Mouse (Mus musculus): ENCODE measurements at regions not wholly inside any gene's neighbourhood (a gene's known extent, or its start where the extent isn't known, plus 50 kb on each side); places are given as distances from the start of the nearest gene placed in this dataset.
"Not testable (repeated sequence)": the region's sequence is repeated elsewhere in the genome, so short reads cannot be mapped to it uniquely, and the experiment has no call there.

GRCm38 (mm10) chr14:53961426-53961825 lies 292.5 kb downstream of the Dad1 start:
- not testable (repeated sequence) for H3K36me3 ChIP-seq; H3K27me3 ChIP-seq; ATAC-seq (ENCODE audit: insufficient number of reproducible peaks, insufficient read depth, low FRiP score, low TSS enrichment); H3K9me3 ChIP-seq; H3K9ac ChIP-seq; H3K4me2 ChIP-seq (replicated peaks); H3K4me3 ChIP-seq; H3K4me1 ChIP-seq; H3K27ac ChIP-seq
- 75% methylated on average over 11 of the region's 11 CpGs for WGBS

- H3K36me3 ChIP-seq, result no peaks in the 10 kb centered on the region
- no peak overlapping the region for H3K9ac ChIP-seq
- no peaks in the 10 kb centered on the region for H3K4me1 ChIP-seq
- no peak overlapping the region for H3K27ac ChIP-seq
- H3K9me3 ChIP-seq, result no peaks in the 10 kb centered on the region
- H3K4me3 ChIP-seq, result no peak overlapping the region
- H3K27me3 ChIP-seq, result no peaks in the 10 kb centered on the region
- H3K4me2 ChIP-seq (replicated peaks), result no peak overlapping the region
- WGBS, result 72% methylated on average over 7 of the region's 7 CpGs
- ATAC-seq (ENCODE audit: insufficient number of reproducible peaks, insufficient read depth, low FRiP score, low TSS enrichment), result no peak
Observed at GRCm38 (mm10) chr14:53960779-53961178, 293.1 kb downstream of the Dad1 start.

GRCm38 (mm10) chr14:53935791-53936231 lies 318.1 kb downstream of the Dad1 start:
- not testable (repeated sequence) for H3K36me3 ChIP-seq; H3K4me2 ChIP-seq (replicated peaks); H3K9ac ChIP-seq; H3K4me3 ChIP-seq; ATAC-seq (ENCODE audit: insufficient number of reproducible peaks, insufficient read depth, low FRiP score, low TSS enrichment); H3K27me3 ChIP-seq; H3K9me3 ChIP-seq; H3K27ac ChIP-seq; H3K4me1 ChIP-seq
- 94% methylated on average over 29 of the region's 29 CpGs for WGBS

- WGBS, result 94% methylated on average over 13 of the region's 13 CpGs
- H3K27me3 ChIP-seq; ATAC-seq (ENCODE audit: insufficient number of reproducible peaks, insufficient read depth, low FRiP score, low TSS enrichment): not testable (repeated sequence)
Observed at GRCm38 (mm10) chr14:53935336-53935735, 318.6 kb downstream of the Dad1 start.

GRCm38 (mm10) chr14:53910871-53911270 lies 343.0 kb downstream of the Dad1 start:
- no peaks in the 10 kb centered on the region for H3K36me3 ChIP-seq

More at GRCm38 (mm10) chr14:53935336-53935735, 318.6 kb downstream of the Dad1 start:
- not testable (repeated sequence) for H3K27ac ChIP-seq; H3K36me3 ChIP-seq; H3K4me1 ChIP-seq; H3K4me3 ChIP-seq; H3K4me2 ChIP-seq (replicated peaks); H3K9ac ChIP-seq; H3K9me3 ChIP-seq

GRCm38 (mm10) chr14:53904578-53904977 lies 349.3 kb downstream of the Dad1 start:
- H3K27me3 ChIP-seq, result no peaks in the 10 kb centered on the region
- H3K36me3 ChIP-seq, result no peaks in the 10 kb centered on the region
- H3K27ac ChIP-seq, result no peak overlapping the region
- no peak overlapping the region for H3K4me3 ChIP-seq
- WGBS, result 60% methylated on average over 3 of the region's 3 CpGs
- H3K4me2 ChIP-seq (replicated peaks), result no peak overlapping the region
- no peaks in the 10 kb centered on the region for H3K9me3 ChIP-seq
- ATAC-seq (ENCODE audit: insufficient number of reproducible peaks, insufficient read depth, low FRiP score, low TSS enrichment), result no peak
- no peak overlapping the region for H3K9ac ChIP-seq
- no peaks in the 10 kb centered on the region for H3K4me1 ChIP-seq

More at GRCm38 (mm10) chr14:53910871-53911270, 343.0 kb downstream of the Dad1 start:
- Histone ChIP-seq H3K27ac (no peak overlapping the region), H3K9me3 (no peaks in the 10 kb centered on the region), H3K4me1 (no peaks in the 10 kb centered on the region), H3K4me2 (replicated peaks) (no peak overlapping the region), H3K27me3 (no peaks in the 10 kb centered on the region), H3K4me3 (no peak overlapping the region), H3K9ac (no peak overlapping the region)
- ATAC-seq (ENCODE audit: insufficient number of reproducible peaks, insufficient read depth, low FRiP score, low TSS enrichment), result no peak
- WGBS, result 67% methylated on average over 1 of the region's 1 CpGs

GRCm38 (mm10) chr14:53901103-53901502 lies 352.8 kb downstream of the Dad1 start:
- Histone ChIP-seq H3K27ac (no peak overlapping the region), H3K27me3 (no peaks in the 10 kb centered on the region), H3K36me3 (no peaks in the 10 kb centered on the region), H3K4me1 (no peaks in the 10 kb centered on the region), H3K9me3 (no peaks in the 10 kb centered on the region), H3K9ac (no peak overlapping the region), H3K4me2 (replicated peaks) (no peak overlapping the region), H3K4me3 (no peak overlapping the region)
- 96% methylated on average over 1 of the region's 1 CpGs for WGBS
- no peak for ATAC-seq (ENCODE audit: insufficient number of reproducible peaks, insufficient read depth, low FRiP score, low TSS enrichment)

- Histone ChIP-seq H3K9ac (no peak overlapping the region), H3K9me3 (no peaks in the 10 kb centered on the region), H3K4me1 (no peaks in the 10 kb centered on the region), H3K36me3 (no peaks in the 10 kb centered on the region), H3K4me3 (no peak overlapping the region), H3K27me3 (no peaks in the 10 kb centered on the region), H3K4me2 (replicated peaks) (no peak overlapping the region), H3K27ac (no peak overlapping the region)
- ATAC-seq (ENCODE audit: insufficient number of reproducible peaks, insufficient read depth, low FRiP score, low TSS enrichment), result no peak
- 6% methylated on average over 3 of the region's 3 CpGs for WGBS
Observed at GRCm38 (mm10) chr14:53881304-53881703, 372.6 kb downstream of the Dad1 start.

- Histone ChIP-seq H3K27me3 (no peaks in the 10 kb centered on the region), H3K36me3 (no peaks in the 10 kb centered on the region), H3K9me3 (no peaks in the 10 kb centered on the region), H3K4me2 (replicated peaks) (no peak overlapping the region), H3K4me3 (no peak overlapping the region), H3K27ac (no peak overlapping the region), H3K4me1 (no peaks in the 10 kb centered on the region), H3K9ac (no peak overlapping the region)
- no peak for ATAC-seq (ENCODE audit: insufficient number of reproducible peaks, insufficient read depth, low FRiP score, low TSS enrichment)
- WGBS, result 60% methylated on average over 7 of the region's 7 CpGs
Observed at GRCm38 (mm10) chr14:53876581-53876980, 377.3 kb downstream of the Dad1 start.

- H3K4me3 ChIP-seq, result no peak overlapping the region
- H3K36me3 ChIP-seq, result no peaks in the 10 kb centered on the region
- H3K4me2 ChIP-seq (replicated peaks), result no peak overlapping the region
- H3K27me3 ChIP-seq, result no peaks in the 10 kb centered on the region
- H3K9ac ChIP-seq, result no peak overlapping the region
- 61% methylated on average over 6 of the region's 6 CpGs for WGBS
- H3K27ac ChIP-seq, result no peak overlapping the region
- H3K9me3 ChIP-seq, result no peaks in the 10 kb centered on the region
- no peak for ATAC-seq (ENCODE audit: insufficient number of reproducible peaks, insufficient read depth, low FRiP score, low TSS enrichment)
- no peaks in the 10 kb centered on the region for H3K4me1 ChIP-seq
Observed at GRCm38 (mm10) chr14:53875736-53876135, 378.2 kb downstream of the Dad1 start.

GRCm38 (mm10) chr14:53847049-53847448 lies 406.9 kb downstream of the Dad1 start:
- Histone ChIP-seq H3K9ac (no peak overlapping the region), H3K4me1 (no peaks in the 10 kb centered on the region), H3K4me3 (no peak overlapping the region), H3K27me3 (no peaks in the 10 kb centered on the region), H3K9me3 (no peaks in the 10 kb centered on the region), H3K36me3 (no peaks in the 10 kb centered on the region), H3K27ac (no peak overlapping the region), H3K4me2 (replicated peaks) (no peak overlapping the region)
- ATAC-seq (ENCODE audit: insufficient number of reproducible peaks, insufficient read depth, low FRiP score, low TSS enrichment), result no peak
- 74% methylated on average over 7 of the region's 7 CpGs for WGBS

- no peaks in the 10 kb centered on the region for H3K9me3 ChIP-seq
- 94% methylated on average over 9 of the region's 9 CpGs for WGBS
- ATAC-seq (ENCODE audit: insufficient number of reproducible peaks, insufficient read depth, low FRiP score, low TSS enrichment), result no peak
Observed at GRCm38 (mm10) chr14:53845646-53846045, 408.3 kb downstream of the Dad1 start.

GRCm38 (mm10) chr14:53832553-53832952 lies 421.4 kb downstream of the Dad1 start:
- no peaks in the 10 kb centered on the region for H3K27me3 ChIP-seq
- ATAC-seq (ENCODE audit: insufficient number of reproducible peaks, insufficient read depth, low FRiP score, low TSS enrichment), result no peak
- no peaks in the 10 kb centered on the region for H3K36me3 ChIP-seq
- H3K27ac ChIP-seq, result no peak overlapping the region
- H3K9me3 ChIP-seq, result no peaks in the 10 kb centered on the region
- no peak overlapping the region for H3K4me2 ChIP-seq (replicated peaks)
- no peak overlapping the region for H3K4me3 ChIP-seq
- H3K9ac ChIP-seq, result no peak overlapping the region
- 85% methylated on average over 3 of the region's 3 CpGs for WGBS
- no peaks in the 10 kb centered on the region for H3K4me1 ChIP-seq

More at GRCm38 (mm10) chr14:53845646-53846045, 408.3 kb downstream of the Dad1 start:
- Histone ChIP-seq H3K36me3 (no peaks in the 10 kb centered on the region), H3K27me3 (no peaks in the 10 kb centered on the region), H3K4me3 (no peak overlapping the region), H3K27ac (no peak overlapping the region), H3K9ac (no peak overlapping the region), H3K4me1 (no peaks in the 10 kb centered on the region), H3K4me2 (replicated peaks) (no peak overlapping the region)

All from embryonic facial prominence, embryonic 12.5 days (tissue).